Mouse (Mus musculus) CH12.LX (cell line): ENCODE measurements around the gene Padi6. TPM values are rescaled to one million over a fixed set of nuclear protein-coding genes. Genes with fewer than 3 reads are reported as not detected.
A peak's percentile ranks its signal among the peaks of the same experiment; 100 is the strongest.

Source experiments
- DNase-seq: peaks from one replicate; pipeline ENCODE4 v3.0.0-alpha.2; 2013; ENCODE audit errors: extremely low read depth
- H3K27ac ChIP-seq: 2 replicates; pipeline ENCODE4 v1.5.1; 2012; ENCODE audit warnings: low read depth, mild to moderate bottlenecking, control low read depth, moderate library complexity; ENCODE audit not compliant: insufficient read depth
- H3K27me3 ChIP-seq: replicated peaks from 2 replicates; pipeline ENCODE3; 2012; ENCODE audit warnings: inconsistent platforms
- H3K36me3 ChIP-seq, 2 experiments: replicated peaks in 1 of 2; 2 replicates each; pipeline versions ENCODE3 to v1.6.1; 2012; ENCODE audit warnings: inconsistent platforms in 1 of 2, low read length in 1 of 2, mild to moderate bottlenecking in 1 of 2, mixed read lengths in 1 of 2, moderate library complexity in 1 of 2; ENCODE audit not compliant: control insufficient read depth in 1 of 2, insufficient read depth in 1 of 2
- H3K4me1 ChIP-seq, 2 experiments: 2 replicates each; pipeline ENCODE4 v1.6.1; 2012; ENCODE audit warnings: inconsistent platforms in 1 of 2, moderate library complexity in 1 of 2; ENCODE audit not compliant: insufficient read depth in 2 of 2, control insufficient read depth in 1 of 2
- H3K4me2 ChIP-seq: 2 replicates; pipeline ENCODE4 v1.6.1; 2012; ENCODE audit warnings: low read depth, mild to moderate bottlenecking, control low read depth; ENCODE audit not compliant: poor library complexity, insufficient read depth, severe bottlenecking
- H3K4me3 ChIP-seq, 3 experiments: fragments of 150-350 bp in 1 of 3; sonication (generic) in 1 of 3; replicated peaks in 1 of 3; 2 replicates each; pipeline versions ENCODE3 to v1.5.1; 2011 to 2012; ENCODE audit warnings: low read depth in 2 of 3, low read length in 2 of 3, mild to moderate bottlenecking in 2 of 3, moderate library complexity in 2 of 3, control low read depth in 1 of 3, improper control_type of control experiment in 1 of 3, inconsistent platforms in 1 of 3, mixed read lengths in 1 of 3; ENCODE audit not compliant: poor library complexity in 1 of 3
- H3K79me2 ChIP-seq: replicated peaks from 2 replicates; pipeline ENCODE4 v1.6.1; 2012; ENCODE audit warnings: mild to moderate bottlenecking, moderate library complexity; ENCODE audit not compliant: control insufficient read depth, poor library complexity, insufficient read depth, severe bottlenecking; ENCODE audit errors: extremely low read depth
- H3K9ac ChIP-seq: 2 replicates; pipeline ENCODE4 v1.6.1; 2012; ENCODE audit warnings: low read depth, mild to moderate bottlenecking, control low read depth, moderate library complexity; ENCODE audit not compliant: insufficient read depth
- H3K9me3 ChIP-seq: replicated peaks from 2 replicates; pipeline ENCODE3; 2012; ENCODE audit warnings: low read length, inconsistent platforms, mixed read lengths
- BHLHE40 ChIP-seq: IDR thresholded peaks from 2 replicates; pipeline ENCODE4 v1.6.1; 2011; ENCODE audit warnings: mild to moderate bottlenecking, low read depth, low read length, improper control_type of control experiment
- CHD1 ChIP-seq: IDR thresholded peaks from 2 replicates; pipeline ENCODE4 v1.6.1; 2012; ENCODE audit warnings: low read depth, low read length, improper control_type of control experiment, inconsistent platforms
- CHD2 ChIP-seq: IDR thresholded peaks from 2 replicates; pipeline ENCODE4 v1.6.1; 2011; ENCODE audit warnings: low read length, improper control_type of control experiment
- ELF1 ChIP-seq: IDR thresholded peaks from 2 replicates; pipeline ENCODE4 v1.6.1; 2014; ENCODE audit warnings: low read depth, mild to moderate bottlenecking, inconsistent platforms, low read length, improper control_type of control experiment
- ETS1 ChIP-seq: conservative IDR thresholded peaks from 2 replicates; pipeline ENCODE4 v1.6.1; 2012; ENCODE audit warnings: low read depth, mild to moderate bottlenecking, inconsistent platforms, low read length, improper control_type of control experiment, moderate library complexity
- HCFC1 ChIP-seq: IDR thresholded peaks from 2 replicates; pipeline ENCODE4 v1.6.1; 2012; ENCODE audit warnings: low read depth, mild to moderate bottlenecking, inconsistent platforms, low read length, improper control_type of control experiment
- IRF4 ChIP-seq: IDR thresholded peaks from 2 replicates; pipeline ENCODE4 v1.6.1; 2014; ENCODE audit warnings: low read depth, mild to moderate bottlenecking, inconsistent platforms, low read length, improper control_type of control experiment
- JUN ChIP-seq: IDR thresholded peaks from 2 replicates; pipeline ENCODE4 v1.6.1; 2011; ENCODE audit warnings: low read depth, mild to moderate bottlenecking, low read length, improper control_type of control experiment, moderate library complexity; ENCODE audit not compliant: insufficient read depth
- JUND ChIP-seq: conservative IDR thresholded peaks from 2 replicates; pipeline ENCODE4 v1.6.1; 2011; ENCODE audit warnings: low read depth, low read length, improper control_type of control experiment
- MEF2A ChIP-seq: IDR thresholded peaks from 2 replicates; pipeline ENCODE4 v1.6.1; 2014; ENCODE audit warnings: low read depth, mild to moderate bottlenecking, inconsistent platforms, low read length, improper control_type of control experiment, borderline replicate concordance
- NELFE ChIP-seq: IDR thresholded peaks from 2 replicates; pipeline ENCODE4 v1.6.1; 2011; ENCODE audit warnings: low read depth, low read length, improper control_type of control experiment
- PAX5 ChIP-seq: IDR thresholded peaks from 2 replicates; pipeline ENCODE4 v1.6.1; 2012; ENCODE audit warnings: low read length, inconsistent platforms, mixed read lengths
- POLR2A ChIP-seq: IDR thresholded peaks from 2 replicates; pipeline ENCODE4 v1.6.1; 2011; ENCODE audit warnings: low read depth, mild to moderate bottlenecking, improper control_type of control experiment, low read length
- POLR2AphosphoS2 ChIP-seq: IDR thresholded peaks from 2 replicates; pipeline ENCODE4 v1.6.1; 2011; ENCODE audit warnings: low read depth, low read length, improper control_type of control experiment
- SIN3A ChIP-seq: IDR thresholded peaks from 2 replicates; pipeline ENCODE4 v1.6.1; 2012; ENCODE audit warnings: low read length, improper control_type of control experiment, inconsistent platforms
- USF2 ChIP-seq: conservative IDR thresholded peaks from 2 replicates; pipeline ENCODE4 v1.6.1; 2011; ENCODE audit warnings: low read depth, low read length, improper control_type of control experiment
- ZMIZ1 ChIP-seq: IDR thresholded peaks from 2 replicates; pipeline ENCODE4 v1.6.1; 2012; ENCODE audit warnings: low read depth, mild to moderate bottlenecking, inconsistent platforms, low read length, improper control_type of control experiment
- ZNF384 ChIP-seq: IDR thresholded peaks from 2 replicates; pipeline ENCODE4 v1.6.1; 2012; ENCODE audit warnings: low read depth, low read length, improper control_type of control experiment, inconsistent platforms
- dilution Hi-C: fragments of 300-500 bp; cut with MboI; formaldehyde crosslinking; loops from 2 replicates; pipeline ENCODE4 v1.14.3; 2020; ENCODE audit warnings: low sequenced_read_pairs; ENCODE audit not compliant: extremely low pct_unique_long_range_greater_than_20kb, extremely low pct_ligation_motif_present
- in situ Hi-C: fragments of 300-500 bp; cut with MboI; formaldehyde crosslinking; loops from 3 replicates; pipeline ENCODE4 v1.14.3; 2019; ENCODE audit warnings: low sequenced_read_pairs, low pct_ligation_motif_present, low pct_unique_long_range_greater_than_20kb, mixed read lengths
- polyA plus RNA-seq: library from polyadenylated mRNA; unstranded; fragments of >175 nt; gene quantifications from 2 replicates; pipeline ENCODE4 v1.2.1, GENCODE M21; 2012; ENCODE audit warnings: low read depth; ENCODE audit not compliant: insufficient read length
- total RNA-seq, 2 experiments: library from RNA; depleted of rRNA; stranded (reverse); fragments of 300-350 nt in 1 of 2; fragments of >200 nt in 1 of 2; gene quantifications; 2 replicates each; pipeline ENCODE4 v1.2.3; 2012 to 2014

Padi6 gene
- total and polyA plus RNA-seq, 3 experiments = not detected

DNA sequence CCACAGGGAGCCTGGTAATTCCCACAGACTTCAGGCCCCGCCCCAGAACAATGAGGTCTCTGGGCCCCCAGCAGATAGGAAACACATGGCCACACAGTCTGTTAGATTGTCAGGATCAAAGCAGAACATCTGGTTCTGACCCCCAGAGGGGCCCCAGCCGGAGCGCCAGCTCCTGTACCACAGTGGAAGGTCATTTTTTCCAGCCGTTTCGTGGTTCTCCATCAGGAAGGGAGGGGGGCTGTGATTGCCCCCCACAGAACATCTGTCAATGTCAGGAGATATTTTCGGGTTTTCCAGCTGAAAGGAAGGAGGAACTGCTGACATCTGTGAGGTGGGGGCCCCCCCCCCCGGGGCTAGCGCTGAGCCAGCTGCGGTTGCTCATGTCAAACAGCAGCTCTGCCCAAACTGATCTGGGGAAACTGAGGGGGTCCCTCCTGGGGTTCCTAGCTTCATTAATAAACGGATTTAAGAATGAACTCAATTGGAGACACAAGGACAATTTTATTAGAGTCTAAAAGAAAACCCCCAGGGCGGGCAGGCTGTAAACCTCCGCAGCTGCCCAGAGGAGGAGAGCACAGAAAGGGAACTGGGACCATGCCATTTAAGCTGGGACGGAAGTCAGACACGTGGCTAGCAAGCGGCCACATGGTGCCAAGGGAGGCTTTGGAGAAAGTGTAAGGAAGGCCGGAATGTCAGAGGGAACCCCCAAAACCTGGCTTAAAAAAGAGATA lies 58.1 kb downstream of the Padi6 start (continued):
- peak; percentile 81; the same call in 1 of the 2 replicates for TF ChIP-seq JUN
- TF ChIP-seq ZMIZ1 = peak; percentile 51; the same call in 1 of the 2 replicates
- peak; percentile 33; the same call in 1 of the 2 replicates for TF ChIP-seq NELFE
- TF ChIP-seq PAX5 = no peak
- no peak for TF ChIP-seq ZNF384
- peak; percentile 50 for TF ChIP-seq ELF1
- no peak for TF ChIP-seq POLR2AphosphoS2
- TF ChIP-seq BHLHE40 = peak; percentile 87

DNA sequence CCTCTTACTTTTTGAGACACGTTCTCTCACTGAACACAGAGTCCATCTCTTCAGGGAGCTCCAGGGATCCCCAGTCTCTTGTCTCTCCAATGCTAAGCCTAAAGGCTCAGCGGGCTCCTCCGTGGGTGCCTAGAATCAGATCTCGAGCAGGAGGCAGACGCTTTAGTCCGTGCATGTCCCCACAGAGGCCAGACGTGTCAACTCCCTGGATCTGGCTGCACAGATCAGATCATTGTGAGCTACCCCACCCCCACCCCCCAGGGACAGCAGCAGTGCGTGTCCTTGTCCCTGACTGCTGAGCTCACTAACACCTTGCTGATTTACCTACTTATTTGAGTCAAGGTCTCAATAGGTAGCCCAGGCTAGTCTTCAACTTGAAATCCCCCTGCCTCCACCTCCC lies 58.8 kb downstream of the Padi6 start:
- H3K79me2 ChIP-seq = no peaks in the 10 kb centered on the region
- H3K9me3 ChIP-seq = no peaks in the 10 kb centered on the region
- DNase-seq = peak; percentile 84
- dilution Hi-C loops = no loop called here
- peaks cover 21 to 56% of the 10 kb centered on the region in 2 experiments for H3K4me1 ChIP-seq
- no peaks in the 10 kb centered on the region for H3K36me3 ChIP-seq
- H3K4me2 ChIP-seq = peak overlapping the region; percentile 70
- no peaks in the 10 kb centered on the region for H3K27me3 ChIP-seq
- TF ChIP-seq JUND (no peak), POLR2A (no peak), ETS1 (no peak), MEF2A (no peak), CHD2 (peak; percentile 53; the same call in 1 of the 2 replicates), CHD1 (no peak), HCFC1 (no peak), NELFE (no peak), SIN3A (no peak), USF2 (no peak), IRF4 (0 out of 2 replicates have a peak, but pooled peaks have one; percentile 20)
- TF ChIP-seq, all 38 proteins: peak for 2
- in situ Hi-C loops = no loop called here
- peak overlapping the region in 1 of 3 experiments; percentile 27 for H3K4me3 ChIP-seq
- 0 out of 2 replicates have a peak overlapping the region, but pooled peaks have one; percentile 46 for H3K9ac ChIP-seq
- peak overlapping the region; percentile 82 for H3K27ac ChIP-seq
